Mouse (Mus musculus) T-helper 1 cell (primary cell): ENCODE measurements around the gene Rab12.

Source experiments
- in situ Hi-C: fragments of 300-600 bp; cut with MboI, MseI; formaldehyde crosslinking; loops from one replicate; pipeline ENCODE4 v1.15.1; 2025; ENCODE audit warnings: high pct_unique_total_duplicates

The Rab12 gene

GRCm38 (mm10) chr17:66502865-66503264 is 16.7 kb downstream of the Rab12 start:
- in situ Hi-C loops: loop anchor here (10.0 kb wide), 1 partner anchor 358 kb away; no protein-coding TSS in a partner anchor

- in situ Hi-C loops: no loop called here
Observed at GRCm38 (mm10) chr17:66498598-66498997, 20.9 kb downstream of the Rab12 start.

- in situ Hi-C loops: no loop called here
Observed at GRCm38 (mm10) chr17:66496589-66496988, 22.9 kb downstream of the Rab12 start.

GRCm38 (mm10) chr17:66490022-66490601 is 29.4 kb downstream of the Rab12 start:
- in situ Hi-C loops: no loop called here

DNA sequence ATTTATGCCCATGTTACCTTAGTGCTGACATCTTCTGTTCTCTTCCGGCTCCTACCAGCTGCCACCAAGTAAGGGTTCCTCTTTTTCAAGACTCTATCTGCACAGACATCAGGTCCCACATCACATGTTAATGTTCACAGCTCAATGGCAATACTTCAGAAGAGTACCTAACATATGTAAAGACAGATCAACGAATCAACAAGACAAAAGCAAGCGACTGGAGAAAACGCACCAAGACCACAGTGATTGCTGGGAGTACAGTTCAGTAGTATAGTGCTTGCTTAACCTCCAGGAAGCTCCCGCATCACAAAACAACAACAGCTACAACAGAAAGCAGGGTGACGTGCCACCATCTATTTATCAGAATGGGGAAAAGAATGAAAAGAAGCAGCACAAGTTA is 33.0 kb downstream of the Rab12 start:
- in situ Hi-C loops: no loop called here

DNA sequence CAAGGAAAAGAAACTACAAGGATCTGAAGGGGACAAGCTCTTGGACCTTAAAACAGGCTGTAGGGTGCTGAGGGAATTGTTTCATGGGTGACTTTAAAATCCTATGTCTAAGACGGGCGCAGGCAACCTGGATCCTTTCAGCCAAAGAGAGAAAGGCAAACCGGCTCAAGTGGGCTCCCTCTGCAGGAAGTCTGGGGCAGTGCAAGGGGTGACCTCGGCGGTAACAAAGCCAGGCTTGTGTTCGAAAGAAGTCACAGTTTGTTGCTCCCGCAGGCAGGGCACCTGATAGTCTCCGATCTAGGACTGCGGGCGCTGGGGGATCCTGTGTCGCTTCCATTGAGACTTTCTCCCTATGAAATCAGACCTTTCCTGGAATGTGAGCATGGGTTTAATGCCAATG is 33.8 kb downstream of the Rab12 start:
- in situ Hi-C loops: no loop called here

GRCm38 (mm10) chr17:66484965-66485364 is 34.6 kb downstream of the Rab12 start:
- in situ Hi-C loops: loop anchor here (5.0 kb wide), 1 partner anchor 248 kb away; no protein-coding TSS in a partner anchor

DNA sequence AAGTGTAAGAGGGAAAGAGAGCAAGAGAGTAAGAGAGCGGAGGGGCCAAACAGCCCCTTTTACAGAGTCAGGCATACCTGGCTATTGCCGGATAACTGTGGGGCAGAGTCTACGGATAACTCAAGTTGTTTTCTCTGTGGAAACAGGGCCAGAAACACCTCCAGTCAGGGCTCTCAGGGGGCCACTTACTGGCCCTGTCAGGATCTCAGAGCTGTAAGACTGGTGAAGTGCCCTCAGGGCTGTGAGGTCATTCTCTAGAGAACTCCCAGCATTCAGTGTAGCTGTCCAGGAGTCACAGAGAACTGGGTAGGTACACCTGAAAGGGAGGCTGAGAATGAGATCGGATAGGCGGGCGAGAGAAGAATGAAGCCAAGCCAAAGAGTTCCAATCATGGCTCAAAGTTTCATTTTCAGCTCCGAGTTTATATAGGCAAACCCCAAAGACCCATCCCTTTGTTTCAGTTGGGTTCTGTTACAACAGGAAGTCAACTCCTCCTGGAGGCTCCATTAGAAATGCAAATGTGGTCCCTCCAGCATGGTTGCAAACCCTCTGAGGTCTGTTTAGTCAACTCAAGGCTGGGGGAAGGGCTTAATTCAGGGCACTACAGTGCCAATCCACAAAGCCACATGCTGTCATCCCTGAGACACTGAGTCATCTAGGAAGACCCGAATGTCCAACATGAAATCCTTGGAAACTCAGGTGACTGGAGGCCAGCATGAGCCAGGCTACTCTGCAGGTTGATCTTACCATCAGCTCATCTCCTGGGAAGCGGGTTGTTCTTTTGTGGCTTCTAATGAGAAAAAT is 35.7 kb downstream of the Rab12 start:
- in situ Hi-C loops: loop anchor here (5.0 kb wide), 1 partner anchor 247 kb away; no protein-coding TSS in a partner anchor

DNA sequence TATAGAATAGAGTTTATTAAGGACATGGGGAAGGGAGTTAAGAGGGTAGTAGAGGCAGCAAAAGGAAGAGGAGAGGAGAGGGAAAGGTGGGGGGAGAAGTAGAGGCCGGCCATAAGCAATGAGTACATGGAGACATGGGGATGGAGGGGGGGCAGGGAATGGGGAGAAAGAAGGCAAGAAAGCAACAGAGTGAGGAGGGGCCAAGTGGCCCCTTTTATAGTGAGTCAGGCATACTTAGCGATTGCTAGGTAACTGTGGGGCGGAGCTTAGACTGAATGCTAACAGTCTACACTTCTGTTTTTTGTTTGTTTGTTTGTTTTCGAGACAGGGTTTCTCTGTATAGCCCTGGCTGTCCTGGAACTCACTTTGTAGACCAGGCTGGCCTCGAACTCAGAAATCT is 38.2 kb downstream of the Rab12 start:
- in situ Hi-C loops: loop anchor here (5.0 kb wide), 1 partner anchor 244 kb away; no protein-coding TSS in a partner anchor

DNA sequence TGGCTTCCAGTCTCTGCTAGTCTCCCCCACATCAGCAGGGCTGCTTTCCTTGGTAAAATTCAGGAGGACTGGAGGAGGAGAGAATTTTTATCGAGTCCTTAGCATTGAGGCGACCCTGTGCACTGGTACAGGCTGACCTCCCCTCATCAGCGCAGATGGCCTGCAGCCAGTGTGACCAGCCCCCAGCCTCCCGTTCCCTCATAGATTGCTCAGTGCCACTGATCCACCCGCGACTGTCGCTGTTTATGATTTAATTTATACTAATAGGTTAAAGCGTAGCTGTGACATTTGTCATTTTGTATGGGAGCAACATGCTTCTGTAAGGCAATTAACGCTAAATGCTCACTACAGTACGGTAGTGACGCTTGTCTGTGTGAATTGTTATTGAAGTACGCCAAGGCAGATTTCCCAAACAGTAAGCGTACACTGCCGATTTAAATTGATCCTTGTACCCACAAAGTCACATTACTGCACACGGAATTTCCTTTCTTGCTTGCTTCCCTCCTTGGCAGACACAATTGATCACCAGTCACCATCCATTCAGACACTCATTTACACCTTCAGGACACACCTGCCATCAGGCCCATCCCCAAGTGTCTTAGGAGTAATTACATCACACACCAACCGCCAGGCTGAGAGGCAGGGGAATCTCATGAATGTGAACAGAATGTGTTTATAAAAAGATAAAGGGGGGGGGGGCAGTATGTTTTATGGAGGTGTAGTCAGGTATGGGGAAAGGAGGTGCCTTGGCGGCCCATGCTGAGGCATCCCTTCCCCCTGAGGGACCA is 38.8 kb downstream of the Rab12 start:
- in situ Hi-C loops: loop anchor here (5.0 kb wide), 1 partner anchor 243 kb away; no protein-coding TSS in a partner anchor

DNA sequence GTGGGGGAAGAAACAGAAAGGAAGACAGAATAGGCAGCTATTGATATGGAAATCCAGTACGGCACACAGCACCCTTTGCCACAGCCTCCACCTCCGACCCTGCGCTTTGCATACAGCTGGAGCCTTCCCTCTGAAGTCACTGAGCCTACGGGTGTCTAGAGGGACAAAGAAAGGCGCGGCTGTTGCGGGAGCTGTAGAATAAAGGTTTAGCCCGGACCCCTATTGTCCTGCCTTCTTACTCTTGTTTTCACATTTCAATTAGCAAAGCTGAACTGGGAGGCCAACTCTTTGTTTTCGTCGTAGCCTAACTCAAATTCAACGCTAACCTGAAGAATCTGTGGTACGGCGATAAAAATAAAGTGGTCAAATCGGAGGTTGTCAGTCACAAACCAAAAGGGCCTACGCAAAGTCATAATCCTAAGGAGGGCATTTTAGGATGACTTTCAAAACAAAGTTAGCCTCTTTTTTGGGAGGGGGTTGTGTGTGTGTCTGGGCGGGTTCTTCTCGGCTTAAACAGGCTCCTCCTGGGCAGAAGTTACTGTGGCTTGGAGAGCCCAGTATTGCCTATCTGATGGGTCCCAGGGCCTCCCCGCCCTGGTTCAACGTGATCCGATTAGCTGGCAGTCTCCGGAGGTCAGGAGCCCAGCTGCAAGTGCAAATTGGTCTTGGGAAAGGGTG is 39.6 kb downstream of the Rab12 start:
- in situ Hi-C loops: loop anchor here (5.0 kb wide), 1 partner anchor 243 kb away; no protein-coding TSS in a partner anchor

DNA sequence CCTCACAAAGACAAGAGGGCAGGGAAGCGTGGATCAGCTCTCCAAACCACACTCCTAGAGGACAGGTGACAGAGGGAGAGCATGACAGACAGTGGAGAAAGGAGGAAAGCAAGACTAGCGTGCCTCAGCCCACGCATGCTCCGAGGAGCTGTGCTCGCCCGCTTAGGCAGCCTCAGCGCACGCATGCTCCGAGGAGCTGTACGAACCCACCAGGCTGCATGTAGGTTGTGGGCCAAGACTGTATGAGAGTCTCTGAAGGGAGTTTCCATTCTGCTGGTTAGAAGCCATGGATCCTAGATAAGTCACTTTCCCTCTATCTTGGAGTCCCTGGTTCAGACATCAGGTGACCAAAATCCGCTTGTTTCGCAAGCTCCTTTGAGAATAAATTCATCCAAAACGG is 40.2 kb downstream of the Rab12 start:
- in situ Hi-C loops: no loop called here

DNA sequence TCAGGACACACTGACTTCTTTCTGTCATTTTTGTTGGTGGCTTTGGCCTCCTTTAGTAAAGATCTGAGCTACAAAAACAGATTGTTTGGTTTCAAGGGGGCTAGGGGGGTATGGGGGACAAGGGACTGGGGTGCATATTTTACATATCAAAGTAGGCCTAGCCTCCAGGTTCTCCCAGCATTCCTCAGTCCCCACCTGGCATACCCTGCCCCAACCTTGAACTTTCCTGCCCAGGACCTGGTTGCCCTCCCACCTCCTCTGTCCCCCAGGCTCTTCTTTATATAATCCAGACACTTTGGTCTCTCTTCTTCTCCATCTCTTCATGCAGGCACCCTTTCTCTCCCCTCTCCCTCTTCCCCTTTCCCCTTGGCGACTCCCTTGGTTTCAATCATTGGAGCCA is 46.3 kb downstream of the Rab12 start:
- in situ Hi-C loops: no loop called here

GRCm38 (mm10) chr17:66471775-66472174 is 47.8 kb downstream of the Rab12 start:
- in situ Hi-C loops: no loop called here

DNA sequence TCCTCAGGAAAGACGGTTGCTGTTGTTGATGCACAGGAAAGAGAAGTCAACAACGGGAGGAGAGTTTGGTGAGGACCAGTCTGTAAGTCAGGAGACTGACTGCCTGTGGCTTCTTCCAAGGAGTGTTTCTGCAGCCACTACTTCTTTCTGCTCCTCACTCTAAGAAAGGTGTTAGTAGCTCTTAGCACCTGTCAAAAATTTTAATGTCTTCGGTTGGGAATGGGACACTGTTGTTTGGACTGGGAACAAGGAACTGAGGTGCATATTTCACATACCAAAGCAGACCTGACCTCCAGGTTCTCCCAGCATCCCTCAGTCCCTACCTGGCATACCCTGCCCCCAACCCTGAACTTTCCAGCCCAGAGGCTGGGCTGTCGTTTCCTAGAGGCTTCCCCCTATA is 48.3 kb downstream of the Rab12 start:
- in situ Hi-C loops: no loop called here

GRCm38 (mm10) chr17:66470020-66470419 is 49.5 kb downstream of the Rab12 start:
- in situ Hi-C loops: no loop called here

- in situ Hi-C loops: no loop called here
Observed at GRCm38 (mm10) chr17:66457278-66457677, 62.3 kb downstream of the Rab12 start.

- in situ Hi-C loops: no loop called here
Observed at GRCm38 (mm10) chr17:66451143-66451542, 68.4 kb downstream of the Rab12 start.

DNA sequence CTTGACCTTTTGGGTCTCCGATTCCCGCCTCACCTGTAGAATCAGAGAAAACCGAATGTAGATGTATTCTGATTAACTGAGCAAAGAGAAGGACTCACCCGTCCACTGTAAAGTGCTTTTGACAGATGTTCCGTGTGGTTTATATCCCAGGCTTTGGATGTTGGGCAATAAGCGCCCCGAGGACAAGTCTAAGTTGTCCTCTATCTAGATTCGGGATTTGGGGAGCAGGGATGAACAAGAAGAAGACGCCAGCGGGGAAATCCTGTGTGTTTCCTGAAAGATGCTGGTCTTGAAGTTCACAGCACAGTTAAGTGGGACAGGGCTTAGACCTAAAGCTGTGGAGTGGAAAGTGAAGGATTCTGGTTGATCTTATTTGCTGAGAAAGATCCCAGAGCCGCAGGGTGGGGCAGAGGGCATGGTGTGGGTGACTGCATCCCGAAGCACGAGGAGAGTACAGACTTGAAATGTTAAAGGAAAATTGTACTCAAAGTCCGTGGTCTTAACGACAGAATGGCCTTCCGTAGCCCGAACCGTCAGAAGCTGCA is 68.9 kb downstream of the Rab12 start:
- in situ Hi-C loops: no loop called here

DNA sequence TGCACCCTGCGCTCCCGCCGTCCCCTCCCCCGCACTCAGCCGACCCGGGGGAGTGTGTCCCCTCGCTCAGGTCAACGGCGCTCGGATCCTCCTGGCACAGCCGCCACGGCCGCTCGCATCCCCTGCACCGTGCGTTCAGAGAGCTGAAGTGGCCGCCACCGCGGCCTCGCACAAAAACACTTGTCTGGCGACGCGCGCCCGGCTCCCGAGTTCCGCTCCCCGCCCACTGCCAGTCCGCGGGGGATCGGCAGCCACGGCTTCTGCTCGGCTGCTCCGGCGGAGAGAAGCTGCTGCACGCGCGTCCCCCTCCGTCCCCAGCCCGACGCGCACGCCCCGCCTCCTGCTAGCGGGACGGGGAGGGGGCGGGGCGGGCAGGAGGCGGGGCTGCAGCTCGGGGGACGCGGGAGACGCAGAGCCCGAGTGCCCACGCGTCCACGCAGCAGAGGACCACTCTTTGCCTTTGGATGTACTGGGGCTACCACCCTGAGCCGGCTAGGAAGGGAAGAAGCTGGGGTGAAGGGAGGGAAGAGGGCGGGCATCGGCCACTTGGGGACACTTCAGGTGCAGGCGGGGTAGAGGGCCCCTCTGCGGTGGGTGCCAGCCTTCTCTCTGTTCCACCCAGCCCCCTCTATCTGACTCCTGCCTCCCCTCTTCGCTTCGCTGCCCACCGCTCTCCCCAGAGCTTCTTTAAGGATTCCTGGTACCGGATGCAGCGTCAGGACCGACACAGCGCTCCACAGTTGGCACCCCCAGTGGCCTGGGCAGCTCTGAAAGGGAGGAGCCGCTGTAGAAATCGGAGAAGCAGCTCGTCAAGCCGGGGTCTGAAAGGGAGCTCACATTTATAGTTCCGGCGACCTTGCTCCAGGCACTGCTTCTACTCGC is 69.8 kb downstream of the Rab12 start, which contains the start of gene Mtcl1:
Gene Mtcl1 (minus strand): TSS at position 291 of the 882 bp plus-strand sequence.
- in situ Hi-C loops: no loop called here
